Mouse (Mus musculus) right cerebral cortex, postnatal 10 days (tissue): ENCODE results near the gene Mrpl40.
"Not testable (repeated sequence)": the region's sequence is repeated elsewhere in the genome, so short reads cannot be mapped to it uniquely, and the experiment has no call there.

ENCODE experiments used
- DNase-seq, 2 experiments: peaks; one replicate each; pipeline ENCODE4 v3.0.0; 2021; ENCODE audit warnings: low spot score in 2 of 2

Mrpl40 gene

GRCm38 (mm10) chr16:18876442-18877308 lies at the start of gene Mrpl40, which contains the start of gene Hira:
Mrpl40 (minus strand) TSS chr16:18876862.
Hira (plus strand) TSS chr16:18877037.
- DNase-seq: peak; percentile 94

GRCm38 (mm10) chr16:18921771-18922170 lies 45.1 kb upstream of the Mrpl40 start:
- DNase-seq: no peak

DNA sequence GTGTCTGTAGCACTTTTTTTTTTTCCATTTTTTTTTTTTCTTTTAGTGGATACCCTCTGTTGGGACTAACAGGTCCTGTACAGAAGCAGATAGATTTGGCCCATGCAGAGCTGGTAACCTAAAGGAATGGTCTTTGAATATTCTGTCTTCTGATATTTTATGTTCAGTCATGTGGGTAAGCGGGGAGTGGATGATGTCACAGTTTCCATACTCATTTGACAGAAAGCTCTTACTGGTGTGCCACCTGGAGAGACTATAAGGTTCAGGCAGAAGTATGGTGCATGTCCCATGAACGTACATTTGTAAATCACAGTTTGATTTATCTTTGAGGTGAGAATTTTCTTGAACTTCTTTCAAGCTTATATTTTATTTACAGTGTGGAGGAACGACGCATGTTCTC lies 39.4 kb upstream of the Mrpl40 start:
- no peak for DNase-seq

- no peak for DNase-seq
Observed at GRCm38 (mm10) chr16:18905648-18906047, 29.0 kb upstream of the Mrpl40 start.

GRCm38 (mm10) chr16:18896429-18896828 lies 19.8 kb upstream of the Mrpl40 start:
- no peak for DNase-seq

- no peak for DNase-seq
Observed at GRCm38 (mm10) chr16:18895249-18895648, 18.6 kb upstream of the Mrpl40 start.

DNA sequence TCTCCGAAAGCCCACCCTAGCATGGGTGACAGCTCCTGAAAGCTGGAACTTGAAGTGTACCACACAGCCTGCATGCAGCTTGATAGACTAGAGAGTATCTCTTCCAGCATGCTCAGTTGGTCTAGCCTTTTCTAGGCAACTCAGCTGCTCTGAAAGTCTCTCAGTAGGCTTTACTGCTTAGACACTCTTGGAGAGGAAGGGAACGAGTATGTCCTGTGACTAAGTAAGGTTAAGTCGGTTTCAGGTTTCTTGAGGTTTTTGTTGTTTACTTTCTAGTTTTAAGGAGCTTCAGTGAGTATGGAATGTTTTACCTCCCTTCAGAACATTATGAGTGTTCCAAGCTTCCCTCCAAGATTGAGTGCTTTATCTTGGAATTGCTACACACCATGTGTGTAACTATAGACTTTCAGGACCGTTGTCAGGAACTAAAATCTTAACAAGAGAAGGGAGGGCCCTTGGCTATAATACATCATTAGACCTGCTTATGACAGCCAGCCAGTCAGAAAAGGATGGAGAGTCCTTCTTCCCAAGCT lies 17.2 kb upstream of the Mrpl40 start:
- DNase-seq: no peak

DNA sequence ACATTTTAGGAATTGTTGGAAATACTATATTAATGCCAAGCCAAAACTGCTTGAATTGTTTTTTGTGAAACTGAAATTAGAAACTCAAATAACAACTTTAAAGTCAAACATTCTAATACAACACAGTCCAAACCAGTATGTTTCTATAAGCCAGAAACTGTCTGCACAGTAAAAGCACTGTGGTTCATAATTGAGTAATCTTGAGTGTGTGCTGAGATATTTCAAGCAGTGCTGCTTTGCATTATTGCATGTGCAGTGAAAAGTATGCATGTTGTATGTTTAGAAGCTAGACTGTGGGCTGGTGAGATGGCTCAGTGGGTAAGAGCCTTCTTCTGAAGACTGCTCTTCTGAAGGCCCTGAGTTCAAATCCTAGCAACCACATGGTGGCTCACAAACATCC lies 7.4 kb upstream of the Mrpl40 start:
- DNase-seq: no peak

GRCm38 (mm10) chr16:18878091-18878720 lies 1.5 kb upstream of the Mrpl40 start:
- peak; percentile 43 to 48 for DNase-seq

DNA sequence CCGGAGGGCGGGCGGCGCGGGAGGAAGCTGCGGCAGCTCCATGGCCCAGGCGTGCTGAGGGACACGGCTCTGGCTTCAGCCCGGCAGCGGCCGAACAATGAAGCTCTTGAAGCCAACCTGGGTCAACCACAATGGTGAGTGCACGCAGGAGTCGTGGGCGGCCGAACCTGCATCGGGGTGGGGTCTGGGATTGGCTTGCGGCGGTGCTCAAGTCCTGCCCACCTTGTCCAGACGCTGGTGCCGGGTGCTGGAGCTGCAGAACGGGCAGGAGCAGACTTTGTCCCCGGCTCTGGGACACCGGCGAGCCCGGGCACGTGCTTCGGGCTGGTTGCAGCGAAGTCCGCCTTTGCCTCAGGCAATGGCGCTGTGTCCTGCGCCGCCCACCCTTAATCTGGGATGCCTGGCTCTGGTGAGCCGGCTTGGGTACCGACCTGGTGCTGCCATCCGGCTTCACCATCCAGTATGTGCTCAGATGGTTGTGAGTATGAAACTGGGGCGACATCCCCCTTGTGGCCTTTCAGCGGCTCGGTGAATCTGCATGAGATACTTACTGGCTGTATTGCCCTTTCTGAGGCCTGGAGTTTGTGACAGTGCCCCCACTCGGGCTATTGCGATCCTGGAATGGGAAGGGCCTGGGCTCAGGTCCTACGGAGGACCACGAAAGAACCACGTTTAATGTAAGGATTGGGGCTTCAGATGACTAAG lies 876 bp upstream of the Mrpl40 start:
- DNase-seq: peak; percentile 67 to 76

- no peak for DNase-seq
Observed at GRCm38 (mm10) chr16:18876091-18876441, 596 bp downstream of the Mrpl40 start.

- DNase-seq: not testable (repeated sequence)
Observed at GRCm38 (mm10) chr16:18870495-18870894, 6.2 kb downstream of the Mrpl40 start.

DNA sequence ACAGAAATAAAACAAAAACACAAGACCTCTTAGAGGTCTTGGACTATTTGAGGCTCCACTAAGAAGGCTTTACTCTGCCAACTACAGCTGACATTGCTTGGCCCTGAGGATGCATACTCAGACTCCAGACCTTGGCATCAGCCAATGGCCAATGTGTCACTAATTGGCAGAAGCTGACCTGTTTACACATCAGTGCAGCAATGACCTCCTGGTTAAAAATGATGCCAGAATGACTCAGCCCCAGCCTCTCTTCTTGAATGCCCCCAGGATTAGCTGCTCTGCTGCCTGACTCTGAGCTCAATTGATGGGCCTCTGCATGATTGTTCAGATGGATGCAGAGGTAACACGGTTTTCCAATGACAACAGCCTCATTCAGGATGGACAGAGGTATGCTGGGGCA lies 16.5 kb downstream of the Mrpl40 start:
- DNase-seq: no peak

DNA sequence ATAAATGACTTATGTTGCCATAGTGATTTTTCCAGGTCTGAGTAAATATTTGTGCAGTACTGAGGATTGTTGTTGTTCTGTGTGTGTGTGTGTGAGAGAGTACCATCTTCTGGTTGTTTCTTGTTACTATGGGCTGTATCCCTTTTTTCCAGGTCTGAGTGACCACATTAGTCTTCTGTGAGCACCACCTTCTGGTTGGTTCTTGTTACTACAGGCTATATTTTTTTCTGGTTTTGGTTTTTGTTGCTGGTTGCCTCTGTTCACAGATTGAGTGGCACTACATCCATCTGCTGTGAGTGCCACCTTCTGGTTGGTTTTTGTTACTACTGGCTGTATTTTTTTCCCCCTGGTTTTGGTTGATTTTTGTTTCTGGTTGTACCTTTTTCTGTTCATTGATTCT lies 18.1 kb downstream of the Mrpl40 start:
- DNase-seq: no peak

DNA sequence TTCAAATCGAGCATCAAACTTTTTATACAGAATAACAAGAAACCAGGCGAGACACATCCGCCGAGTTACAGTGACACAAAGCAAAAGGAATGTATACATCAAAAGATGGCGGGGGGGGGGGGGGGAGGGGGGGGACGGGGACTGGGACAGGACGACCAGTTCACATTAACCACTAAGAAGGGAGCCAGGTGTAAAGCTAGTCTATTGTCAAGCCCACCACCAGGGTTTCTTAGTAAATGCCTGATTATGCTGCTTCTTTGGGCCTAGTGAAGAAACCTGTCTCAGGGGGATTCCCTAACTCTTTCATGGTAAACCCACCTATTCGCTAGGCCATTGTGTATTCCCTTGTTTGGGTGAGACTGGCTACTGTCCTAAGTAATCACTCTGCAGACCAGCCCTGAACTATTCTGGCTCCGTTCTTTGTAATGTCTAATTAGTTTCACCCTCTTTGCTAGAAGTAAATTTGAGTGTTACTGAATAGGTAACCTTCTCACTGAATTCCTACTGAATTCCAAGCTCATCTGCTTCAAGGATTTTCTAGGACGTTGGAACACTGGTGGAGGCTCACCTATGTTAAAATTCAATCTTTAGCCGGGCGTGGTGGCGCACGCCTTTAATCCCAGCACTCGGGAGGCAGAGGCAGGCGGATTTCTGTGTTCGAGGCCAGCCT lies 27.0 kb downstream of the Mrpl40 start:
- not testable (repeated sequence) for DNase-seq

DNA sequence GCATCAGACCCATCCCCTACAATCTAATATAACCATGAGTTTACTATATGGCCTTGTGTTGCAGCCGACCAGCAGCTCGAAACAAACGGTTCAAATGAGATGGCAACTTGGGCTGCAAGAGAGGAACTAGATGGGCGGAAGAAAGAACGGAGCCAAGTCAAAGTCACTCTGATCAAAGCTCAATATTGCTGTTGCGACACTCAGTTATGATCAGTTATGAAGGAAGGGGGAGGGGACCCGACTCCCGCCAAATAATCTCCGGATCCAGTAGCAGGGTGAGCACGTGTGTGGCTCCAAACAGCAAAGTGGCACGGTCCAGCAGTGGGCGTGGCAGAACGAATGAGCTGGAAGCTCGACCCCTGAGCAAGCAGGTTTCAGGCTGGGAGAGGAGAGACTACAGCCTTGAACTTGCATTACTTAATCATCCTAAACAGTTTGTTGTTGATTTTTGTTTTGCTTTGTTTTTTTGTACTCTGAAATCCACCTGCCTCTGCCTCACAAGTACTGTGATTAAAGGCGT lies 30.3 kb downstream of the Mrpl40 start:
- DNase-seq: no peak

GRCm38 (mm10) chr16:18838346-18838745 lies 38.3 kb downstream of the Mrpl40 start:
- no peak for DNase-seq

GRCm38 (mm10) chr16:18836468-18837208 lies 40.0 kb downstream of the Mrpl40 start, which contains the start of the genes 2510002D24Rik and Gm28539:
2510002D24Rik (plus strand) TSS chr16:18836578.
Gm28539 (plus strand) TSS chr16:18836584.
- peak; percentile 96 to 97 for DNase-seq

- DNase-seq: no peak
Observed at GRCm38 (mm10) chr16:18836073-18836467, 40.6 kb downstream of the Mrpl40 start.

DNA sequence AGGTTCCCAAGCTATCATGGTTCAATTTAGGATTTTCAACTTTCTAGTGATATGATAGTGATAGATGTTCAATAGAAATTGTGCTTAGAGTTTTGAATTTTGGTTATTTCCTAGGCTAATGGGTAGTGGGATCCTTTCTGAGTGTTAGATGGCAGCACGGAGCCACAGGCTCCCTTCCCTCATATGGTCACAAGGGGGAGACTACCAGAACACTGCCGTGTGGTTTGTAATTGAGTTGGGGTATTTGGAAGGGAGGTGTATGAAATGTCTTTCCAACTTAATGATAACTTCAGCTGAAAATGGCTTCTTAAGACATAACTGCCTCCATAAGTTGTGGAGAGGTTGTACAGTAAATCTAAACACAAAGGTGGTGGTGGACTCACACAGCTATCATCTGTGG lies 43.2 kb downstream of the Mrpl40 start:
- no peak for DNase-seq

DNA sequence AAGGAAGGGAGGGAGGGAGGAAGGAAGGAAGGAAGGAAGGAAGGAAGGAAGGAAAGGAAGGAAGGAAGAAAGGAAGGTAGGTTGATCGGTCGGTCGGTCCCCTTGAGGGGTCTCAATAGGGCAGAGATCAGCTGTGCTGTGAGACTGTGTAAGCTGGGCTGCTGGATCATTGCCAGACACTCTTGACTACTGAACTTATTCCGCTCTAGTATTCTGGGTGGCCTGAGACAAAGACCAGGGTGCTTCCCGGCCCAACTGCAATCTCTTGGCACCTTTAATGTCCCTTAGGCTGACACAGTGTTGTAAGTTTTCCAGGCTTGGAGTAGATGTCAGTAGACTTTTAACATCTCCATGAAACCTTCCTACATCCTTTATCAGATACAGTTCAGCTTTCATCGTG lies 47.6 kb downstream of the Mrpl40 start:
- DNase-seq: no peak
